Mouse (Mus musculus) limb, embryonic 14.5 days (tissue): ENCODE results near the gene Cacng2. TPM values are rescaled to one million over a fixed set of nuclear protein-coding genes. Genes with fewer than 3 reads are reported as not detected.

ENCODE experiments used
- ATAC-seq: fragments of 200-750 bp; cut with Nextera tagmentation; 2 replicates; pipeline ENCODE4 v1.8.0; 2017; ENCODE audit warnings: low read depth, moderate number of reproducible peaks, moderate TSS enrichment; ENCODE audit not compliant: low FRiP score
- DNase-seq: peaks from one replicate; pipeline ENCODE4 v3.0.0-alpha.2; 2015; ENCODE audit warnings: low spot score
- H3K27ac ChIP-seq: fragments of 300-500 bp; sonication (generic); replicated peaks from 2 replicates; pipeline ENCODE4 v1.5.1; 2014; ENCODE audit warnings: low read depth, mild to moderate bottlenecking, low read length, moderate library complexity, mixed read lengths
- H3K27me3 ChIP-seq: fragments of 300-500 bp; sonication (generic); 2 replicates; pipeline ENCODE4 v1.6.1; 2014; ENCODE audit warnings: low read length, mixed read lengths; ENCODE audit not compliant: control insufficient read depth, insufficient read depth
- H3K36me3 ChIP-seq: fragments of 300-500 bp; sonication (generic); 2 replicates; pipeline ENCODE4 v1.6.1; 2014; ENCODE audit warnings: mild to moderate bottlenecking, low read length, moderate library complexity, mixed read lengths; ENCODE audit not compliant: control insufficient read depth, insufficient read depth
- H3K4me1 ChIP-seq: fragments of 300-500 bp; sonication (generic); 2 replicates; pipeline ENCODE4 v1.6.1; 2014; ENCODE audit warnings: antibody characterized with exemption, low read length, mixed read lengths; ENCODE audit not compliant: control insufficient read depth, insufficient read depth
- H3K4me2 ChIP-seq: fragments of 300-500 bp; sonication (generic); replicated peaks from 2 replicates; pipeline ENCODE4 v1.6.1; 2014; ENCODE audit warnings: low read depth, mild to moderate bottlenecking, low read length, moderate library complexity; ENCODE audit not compliant: severe bottlenecking
- H3K4me3 ChIP-seq: fragments of 300-500 bp; sonication (generic); replicated peaks from 2 replicates; pipeline ENCODE4 v1.5.1; 2014; ENCODE audit warnings: low read length
- H3K9ac ChIP-seq: fragments of 300-500 bp; sonication (generic); 2 replicates; pipeline ENCODE4 v1.6.1; 2014; ENCODE audit warnings: mild to moderate bottlenecking, low read depth, low read length, moderate library complexity; ENCODE audit not compliant: severe bottlenecking
- H3K9me3 ChIP-seq: fragments of 300-500 bp; sonication (generic); 2 replicates; pipeline ENCODE4 v1.6.1; 2016; ENCODE audit warnings: low read length; ENCODE audit not compliant: control insufficient read depth
- POLR2A ChIP-seq: fragments of 200-500 bp; IDR thresholded peaks from 2 replicates; pipeline ENCODE4 v1.8.0; 2012; ENCODE audit warnings: inconsistent platforms, mild to moderate bottlenecking, moderate library complexity, borderline replicate concordance; ENCODE audit not compliant: insufficient read depth, insufficient read length; ENCODE audit errors: extremely low read depth
- WGBS: fragments of 180-500 bp; shearing (Covaris S2); extraction: QIAGEN DNeasy Blood & Tissue Kit; methylation state at CpG from one replicate; pipeline ENCODE4 v1.1.7; 2014; 5-methylcytosine and 5-hydroxymethylcytosine counted together
- polyA plus RNA-seq, 2 experiments: library from polyadenylated mRNA; depleted of rRNA in 1 of 2; stranded (reverse) in 1 of 2; unstranded in 1 of 2; fragments of >200 nt; fragmentation: Nextera tagmentation in 1 of 2; extraction: Ambion mirVana in 1 of 2; gene quantifications; 2 replicates each; pipeline versions ENCODE4 v1.2.1 to v1.2.3; 2012 to 2014

The Cacng2 gene
- polyA plus RNA-seq, 2 experiments: 0.03 TPM; not detected in 1

DNA sequence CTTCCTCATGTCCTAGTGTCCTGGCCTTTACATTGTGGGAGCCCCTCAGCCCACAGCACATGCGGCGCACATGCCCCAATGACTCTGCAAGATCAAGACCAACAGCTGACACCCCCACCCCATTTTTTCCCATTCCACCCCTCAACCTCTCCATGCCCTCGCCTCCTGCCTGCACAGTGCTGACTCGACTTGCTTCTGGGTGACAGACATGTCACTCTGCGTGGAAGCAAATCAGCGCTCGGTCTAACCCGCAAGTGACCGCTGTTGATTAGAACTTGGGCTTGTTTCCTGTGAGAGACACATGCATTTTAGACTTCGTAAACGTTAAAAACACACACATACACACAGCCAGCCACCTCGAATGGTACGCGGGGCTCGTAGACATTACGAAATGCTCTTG is 2.1 kb downstream of the Cacng2 start:
- TF ChIP-seq POLR2A: no peak
- no peak overlapping the region for H3K27ac ChIP-seq
- no peaks in the 10 kb centered on the region for H3K9me3 ChIP-seq
- ATAC-seq (no peak), DNase-seq (no peak)
- H3K36me3 ChIP-seq: no peaks in the 10 kb centered on the region
- H3K4me1 ChIP-seq: no peaks in the 10 kb centered on the region
- no peak overlapping the region for H3K4me3 ChIP-seq
- WGBS: 85% methylated on average over 16 of the region's 16 CpGs
- H3K9ac ChIP-seq: no peak overlapping the region
- H3K4me2 ChIP-seq: no peak overlapping the region
- H3K27me3 ChIP-seq: peaks cover 5% of the 10 kb centered on the region

DNA sequence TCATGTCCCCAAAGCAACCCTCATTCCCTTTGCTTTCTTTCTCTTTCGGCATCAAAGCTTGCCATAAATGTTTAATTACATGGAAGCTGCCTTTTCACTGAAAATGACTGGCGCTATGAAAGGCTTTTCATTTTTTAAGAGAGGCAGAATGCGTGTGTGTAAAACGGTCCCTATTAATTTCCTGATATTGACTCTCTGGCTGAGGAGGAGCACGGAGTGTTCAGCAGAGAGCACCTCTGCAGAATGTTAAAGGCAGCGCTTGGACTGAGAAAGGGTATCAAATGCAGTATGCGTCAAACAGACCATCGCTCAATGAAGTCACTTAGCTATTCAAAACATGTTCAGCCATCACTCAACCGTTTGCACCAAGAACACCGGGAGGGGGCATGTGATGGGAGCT is 2.9 kb downstream of the Cacng2 start:
- Histone ChIP-seq H3K4me3 (no peak overlapping the region), H3K27me3 (peaks cover 5% of the 10 kb centered on the region), H3K36me3 (no peaks in the 10 kb centered on the region), H3K27ac (no peak overlapping the region), H3K9me3 (no peaks in the 10 kb centered on the region), H3K4me2 (no peak overlapping the region), H3K9ac (no peak overlapping the region), H3K4me1 (no peaks in the 10 kb centered on the region)
- no peak for TF ChIP-seq POLR2A
- ATAC-seq: no peak
- 66% methylated on average over 10 of the region's 10 CpGs for WGBS
- no peak for DNase-seq

DNA sequence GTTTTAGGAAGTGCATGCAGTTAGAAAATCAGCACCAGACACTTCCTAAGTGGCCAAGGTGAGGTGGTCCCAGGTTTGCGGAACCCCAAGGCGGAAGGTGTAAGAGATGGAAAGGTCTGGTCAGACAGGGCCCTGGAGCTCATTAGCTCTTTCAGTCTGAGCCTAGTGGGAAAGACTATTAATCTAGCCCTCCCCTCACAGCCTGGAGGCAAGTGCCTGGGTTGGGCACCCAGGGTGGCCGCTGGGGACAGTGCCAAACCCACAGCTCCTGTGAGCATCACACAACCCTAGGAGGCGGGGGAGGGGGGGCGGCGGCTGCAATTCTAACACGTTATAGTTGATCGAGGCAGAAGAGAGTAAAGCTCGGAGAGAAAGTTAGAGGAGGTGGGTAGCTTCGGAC is 3.6 kb downstream of the Cacng2 start:
- no peaks in the 10 kb centered on the region for H3K36me3 ChIP-seq

GRCm38 (mm10) chr15:78099516-78099915 is 20.3 kb downstream of the Cacng2 start:
- ATAC-seq (no peak), DNase-seq (no peak)
- no peaks in the 10 kb centered on the region for H3K4me1 ChIP-seq
- H3K27ac ChIP-seq: no peak overlapping the region
- H3K27me3 ChIP-seq: no peaks in the 10 kb centered on the region
- 49% methylated on average over 5 of the region's 5 CpGs for WGBS
- no peak overlapping the region for H3K4me2 ChIP-seq
- H3K36me3 ChIP-seq: no peaks in the 10 kb centered on the region
- no peak overlapping the region for H3K9ac ChIP-seq
- TF ChIP-seq POLR2A: no peak
- H3K9me3 ChIP-seq: no peaks in the 10 kb centered on the region
- H3K4me3 ChIP-seq: no peak overlapping the region

More for the DNA sequence above, 3.6 kb downstream of the Cacng2 start:
- 71% methylated on average over 10 of the region's 10 CpGs for WGBS
- H3K27me3 ChIP-seq: peaks cover 5% of the 10 kb centered on the region
- H3K9ac ChIP-seq: no peak overlapping the region
- TF ChIP-seq POLR2A: no peak
- no peak overlapping the region for H3K4me2 ChIP-seq
- H3K4me3 ChIP-seq: no peak overlapping the region
- no peak overlapping the region for H3K27ac ChIP-seq
- no peak for ATAC-seq
- no peaks in the 10 kb centered on the region for H3K9me3 ChIP-seq
- no peak for DNase-seq
- no peaks in the 10 kb centered on the region for H3K4me1 ChIP-seq

DNA sequence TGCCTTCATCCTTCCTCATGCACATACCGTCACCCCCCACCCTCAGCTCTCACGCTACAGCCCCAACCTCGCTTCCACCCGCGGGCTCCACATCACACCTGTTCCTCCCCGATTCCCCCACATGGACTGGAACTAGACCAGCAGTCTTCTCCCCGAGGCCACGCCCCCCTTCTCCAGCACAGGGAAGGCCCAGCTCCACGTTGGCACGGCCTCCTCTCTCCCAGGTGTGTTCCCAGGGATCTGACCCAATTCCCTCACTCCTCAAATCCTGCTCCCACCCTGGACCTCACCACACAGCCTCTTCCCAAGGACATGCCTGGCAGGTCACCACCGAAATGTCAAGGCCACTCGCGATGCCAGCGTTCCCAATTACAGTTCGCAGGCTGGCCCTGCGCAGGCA is 23.8 kb downstream of the Cacng2 start:
- WGBS: 77% methylated on average over 16 of the region's 16 CpGs
- Histone ChIP-seq H3K27me3 (no peaks in the 10 kb centered on the region), H3K36me3 (no peaks in the 10 kb centered on the region), H3K9ac (no peak overlapping the region), H3K27ac (no peak overlapping the region), H3K4me2 (no peak overlapping the region), H3K4me3 (no peak overlapping the region), H3K9me3 (no peaks in the 10 kb centered on the region), H3K4me1 (no peaks in the 10 kb centered on the region)
- no peak for TF ChIP-seq POLR2A
- no peak for DNase-seq
- no peak for ATAC-seq

DNA sequence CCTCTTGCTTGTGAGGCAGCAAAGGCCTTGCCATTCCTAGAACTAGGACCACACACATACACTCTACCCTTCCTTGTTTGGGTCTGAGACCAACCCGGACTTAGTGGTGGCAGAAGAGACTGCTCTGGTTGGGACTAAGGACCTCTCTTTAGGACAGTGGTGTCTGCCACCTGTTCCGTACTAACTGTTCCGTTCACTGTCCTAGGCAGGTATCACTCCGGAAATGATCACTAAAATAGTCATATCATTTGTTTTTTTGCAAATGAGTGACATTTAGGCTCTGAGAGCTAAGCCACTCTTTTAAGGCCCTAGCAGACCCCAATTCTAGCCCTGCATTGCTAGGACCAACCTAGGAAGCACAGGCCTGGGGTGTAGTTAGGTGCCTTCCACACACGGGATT is 26.2 kb downstream of the Cacng2 start:
- no peaks in the 10 kb centered on the region for H3K36me3 ChIP-seq
- H3K27me3 ChIP-seq: no peaks in the 10 kb centered on the region
- ATAC-seq (no peak), DNase-seq (no peak)
- H3K4me1 ChIP-seq: no peaks in the 10 kb centered on the region
- no peak overlapping the region for H3K4me2 ChIP-seq
- H3K9me3 ChIP-seq: no peaks in the 10 kb centered on the region
- no peak overlapping the region for H3K9ac ChIP-seq
- 86% methylated on average over 5 of the region's 5 CpGs for WGBS
- H3K4me3 ChIP-seq: no peak overlapping the region
- no peak overlapping the region for H3K27ac ChIP-seq
- no peak for TF ChIP-seq POLR2A
